Mouse (Mus musculus): ENCODE measurements around the gene Chpf2. TPM values are rescaled to one million over a fixed set of nuclear protein-coding genes. Genes with fewer than 3 reads are reported as not detected.

The Chpf2 gene
- total RNA-seq, 2 experiments from 2014 or later: 54.6 to 64.1 TPM

- DNase-seq (ENCODE audit: low spot score in 2 of 2): peak in 1 of 2 experiments; percentile 14
These were observed 4.8 kb downstream of the Chpf2 start for GRCm38 (mm10) chr5:24591268-24591721.

GRCm38 (mm10) chr5:24591796-24592470 lies 5.4 kb downstream of the Chpf2 start:
- peak in 1 of 2 experiments; percentile 19 for DNase-seq (ENCODE audit: low spot score in 2 of 2)

- no peak for DNase-seq (ENCODE audit: low spot score in 2 of 2)
These were observed 6.1 kb downstream of the Chpf2 start for GRCm38 (mm10) chr5:24592471-24593160.

GRCm38 (mm10) chr5:24593230-24593629 lies 6.7 kb downstream of the Chpf2 start:
- no peak for DNase-seq (ENCODE audit: low spot score in 2 of 2)

GRCm38 (mm10) chr5:24593928-24594327 lies 7.4 kb downstream of the Chpf2 start:
- DNase-seq (ENCODE audit: low spot score in 2 of 2): peak in 1 of 2 experiments; percentile 17

- DNase-seq (ENCODE audit: low spot score in 2 of 2): no peak
These were observed 7.8 kb downstream of the Chpf2 start for GRCm38 (mm10) chr5:24594346-24594745.

GRCm38 (mm10) chr5:24595261-24595660 lies 8.7 kb downstream of the Chpf2 start:
- no peak for DNase-seq (ENCODE audit: low spot score in 2 of 2)

GRCm38 (mm10) chr5:24595786-24596380 lies 9.3 kb downstream of the Chpf2 start:
- peak in 1 of 2 experiments; percentile 17 for DNase-seq (ENCODE audit: low spot score in 2 of 2)

GRCm38 (mm10) chr5:24596519-24597171 lies 10.1 kb downstream of the Chpf2 start:
- peak; percentile 63 to 69 for DNase-seq (ENCODE audit: low spot score in 2 of 2)

GRCm38 (mm10) chr5:24597221-24597728 lies 10.7 kb downstream of the Chpf2 start:
- peak; percentile 84 to 87 for DNase-seq (ENCODE audit: low spot score in 2 of 2)

GRCm38 (mm10) chr5:24597901-24598569 lies 11.5 kb downstream of the Chpf2 start:
- peak in 1 of 2 experiments; percentile 38 for DNase-seq (ENCODE audit: low spot score in 2 of 2)

GRCm38 (mm10) chr5:24598570-24599006 lies 12.0 kb downstream of the Chpf2 start:
- DNase-seq (ENCODE audit: low spot score in 2 of 2): peak; percentile 71 to 84

- DNase-seq (ENCODE audit: low spot score in 2 of 2): peak in 1 of 2 experiments; percentile 14
These were observed 12.6 kb downstream of the Chpf2 start for GRCm38 (mm10) chr5:24599137-24599536.

GRCm38 (mm10) chr5:24600236-24600635 lies 13.7 kb downstream of the Chpf2 start:
- no peak for DNase-seq (ENCODE audit: low spot score in 2 of 2)

GRCm38 (mm10) chr5:24601071-24601835 lies 14.7 kb downstream of the Chpf2 start:
- DNase-seq (ENCODE audit: low spot score in 2 of 2): no peak

- DNase-seq (ENCODE audit: low spot score in 2 of 2): peak; percentile 72 to 75
These were observed 15.6 kb downstream of the Chpf2 start for GRCm38 (mm10) chr5:24601911-24602750.

- DNase-seq (ENCODE audit: low spot score in 2 of 2): peak in 1 of 2 experiments; percentile 69
These were observed 16.3 kb downstream of the Chpf2 start for GRCm38 (mm10) chr5:24602751-24603343.

GRCm38 (mm10) chr5:24603431-24604010 lies 17.0 kb downstream of the Chpf2 start:
- DNase-seq (ENCODE audit: low spot score in 2 of 2): no peak
